In genomic region chr7:99605058-99605457, GRCm38 (mm10) we compare ENCODE assay signal across 18 mouse cellular contexts. TPM values are rescaled to one million over a fixed set of nuclear protein-coding genes. Genes with fewer than 3 reads are reported as not detected.
"Had no signal": no experiment of that assay in that cellular context is flagged by ENCODE, and none has a peak within 500 bp of the region (broad histone marks: within the 10 kb centered on the region; RNA-seq: fewer than 3 reads in every experiment).

No protein-coding gene starts in this region.

- ATAC-seq: inflammation-experienced regulatory T-cells, adult 6 months; intestine, postnatal 0 days; midbrain, embryonic 15.5 days had no signal

- H3K27ac ChIP-seq: limb, embryonic 15.5 days; midbrain, embryonic 15.5 days; neural tube, embryonic 12.5 days had no signal

- DNase-seq: kidney, adult 8-10 months; kidney, postnatal 10 days; layer of hippocampus, adult 9-11 months; layer of hippocampus, postnatal 36 days; lung, embryonic 14.5 days; lung, postnatal 10 days; lung, postnatal 4 days; right cerebral cortex, postnatal 4 days; spleen, adult 18-20 months; thymus, adult 18-20 months had no signal

- H3K4me3 ChIP-seq: limb, embryonic 15.5 days; midbrain, embryonic 15.5 days; neural tube, embryonic 12.5 days had no signal

- H3K4me1 ChIP-seq: limb, embryonic 15.5 days; midbrain, embryonic 15.5 days; neural tube, embryonic 12.5 days had no signal

- H3K27me3 ChIP-seq: limb, embryonic 15.5 days; midbrain, embryonic 15.5 days; neural tube, embryonic 12.5 days had no signal

- H3K9ac ChIP-seq: limb, embryonic 15.5 days; lung, embryonic 14.5 days; midbrain, embryonic 15.5 days; neural tube, embryonic 12.5 days had no signal

- H3K9me3 ChIP-seq: limb, embryonic 15.5 days; midbrain, embryonic 15.5 days; neural tube, embryonic 12.5 days had no signal

- H3K4me2 ChIP-seq: limb, embryonic 15.5 days; lung, embryonic 14.5 days; midbrain, embryonic 11.5 days; midbrain, embryonic 15.5 days; neural tube, embryonic 12.5 days had no signal

RNA-seq across cellular contexts. Expression of gene Tpbgl, which starts 21.8 kb away (rescaled TPM):
- total RNA-seq: monocyte, adult 5-6 weeks; neutrophil, adult 5-6 weeks had no signal
